Mouse (Mus musculus) liver, postnatal 0 days (tissue): ENCODE measurements at regions not wholly inside any gene's neighbourhood (a gene's known extent, or its start where the extent isn't known, plus 50 kb on each side); places are given as distances from the start of the nearest gene placed in this dataset.

Experiments
- ATAC-seq: fragments of 200-750 bp; cut with Nextera tagmentation; 2 replicates; pipeline ENCODE4 v1.8.0; 2017; ENCODE audit warnings: mild to moderate bottlenecking, moderate library complexity
- DNase-seq: peaks from one replicate; pipeline ENCODE4 v3.0.0-alpha.2; 2016
- H3K27ac ChIP-seq: fragments of 300-500 bp; sonication (generic); 2 replicates; pipeline ENCODE4 v1.5.1; 2014; ENCODE audit warnings: antibody characterized with exemption, moderate library complexity, mild to moderate bottlenecking, low read depth
- H3K27me3 ChIP-seq: fragments of 300-500 bp; sonication (generic); 2 replicates; pipeline ENCODE4 v1.6.1; 2014; ENCODE audit warnings: low read length, control low read depth, mixed read lengths; ENCODE audit not compliant: insufficient read depth
- H3K36me3 ChIP-seq: fragments of 300-500 bp; sonication (generic); replicated peaks from 2 replicates; pipeline ENCODE4 v1.6.1; 2014; ENCODE audit warnings: mild to moderate bottlenecking, control low read depth, low read length, moderate library complexity, mixed read lengths; ENCODE audit not compliant: insufficient read depth
- H3K4me1 ChIP-seq: fragments of 300-500 bp; sonication (generic); 2 replicates; pipeline ENCODE4 v1.6.1; 2014; ENCODE audit warnings: antibody characterized with exemption, mild to moderate bottlenecking, control low read depth; ENCODE audit not compliant: insufficient read depth
- H3K4me2 ChIP-seq: fragments of 300-500 bp; sonication (generic); 2 replicates; pipeline ENCODE4 v1.6.1; 2014; ENCODE audit warnings: low read depth, mild to moderate bottlenecking, low read length, moderate library complexity, mixed read lengths
- H3K4me3 ChIP-seq: fragments of 300-500 bp; sonication (generic); 2 replicates; pipeline ENCODE4 v1.5.1; 2014; ENCODE audit warnings: low read depth, low read length
- H3K9ac ChIP-seq: fragments of 300-500 bp; sonication (generic); replicated peaks from 2 replicates; pipeline ENCODE4 v1.6.1; 2014; ENCODE audit warnings: mild to moderate bottlenecking, moderate library complexity
- H3K9me3 ChIP-seq: fragments of 300-500 bp; sonication (generic); 2 replicates; pipeline ENCODE4 v1.6.1; 2016; ENCODE audit warnings: mild to moderate bottlenecking, control low read depth, low read length, mixed read lengths
- CTCF ChIP-seq: sonication (generic); IDR thresholded peaks from 2 replicates; pipeline ENCODE4 v1.5.1; 2016; ENCODE audit warnings: antibody characterized with exemption, low read depth
- EP300 ChIP-seq: IDR thresholded peaks from 2 replicates; pipeline ENCODE4 v1.6.1; 2016; ENCODE audit warnings: antibody characterized with exemption, low read depth, mild to moderate bottlenecking
- WGBS: fragments of 180-500 bp; shearing (Covaris S2); extraction: QIAGEN DNeasy Blood & Tissue Kit; methylation state at CpG from one replicate; pipeline ENCODE4 v1.1.7; 2014; ENCODE audit not compliant: insufficient replicate concordance; 5-methylcytosine and 5-hydroxymethylcytosine counted together

GRCm38 (mm10) chr4:47638876-47639494 lies 164.5 kb downstream of the Sec61b start:
- H3K9ac ChIP-seq = no peak overlapping the region
- H3K4me1 ChIP-seq = no peaks in the 10 kb centered on the region
- no peak overlapping the region for H3K4me3 ChIP-seq
- H3K27ac ChIP-seq = no peak overlapping the region
- no peak for DNase-seq
- no peak for ATAC-seq
- 72% methylated on average over 10 of the region's 10 CpGs for WGBS
- no peaks in the 10 kb centered on the region for H3K36me3 ChIP-seq
- no peak overlapping the region for H3K4me2 ChIP-seq
- no peaks in the 10 kb centered on the region for H3K27me3 ChIP-seq
- H3K9me3 ChIP-seq = no peaks in the 10 kb centered on the region
- no peak for TF ChIP-seq EP300
- TF ChIP-seq CTCF = no peak

GRCm38 (mm10) chr4:47645093-47645492 lies 170.6 kb downstream of the Sec61b start:
- H3K4me1 ChIP-seq = no peaks in the 10 kb centered on the region
- no peak for ATAC-seq
- WGBS = 69% methylated on average over 1 of the region's 1 CpGs
- no peak overlapping the region for H3K4me2 ChIP-seq
- H3K9ac ChIP-seq = no peak overlapping the region
- H3K27ac ChIP-seq = no peak overlapping the region
- no peaks in the 10 kb centered on the region for H3K27me3 ChIP-seq
- H3K4me3 ChIP-seq = no peak overlapping the region
- no peaks in the 10 kb centered on the region for H3K36me3 ChIP-seq
- DNase-seq = no peak
- peaks cover 4% of the 10 kb centered on the region; the same call in 1 of the 2 replicates for H3K9me3 ChIP-seq
- no peak for TF ChIP-seq CTCF
- no peak for TF ChIP-seq EP300

- H3K4me2 ChIP-seq = no peak overlapping the region
These were observed 174.2 kb downstream of the Sec61b start for GRCm38 (mm10) chr4:47648701-47649100.

GRCm38 (mm10) chr4:47649951-47650350 lies 175.5 kb downstream of the Sec61b start:
- Histone ChIP-seq H3K4me3 (no peak overlapping the region), H3K9ac (no peak overlapping the region), H3K4me1 (no peaks in the 10 kb centered on the region), H3K36me3 (no peaks in the 10 kb centered on the region), H3K27ac (no peak overlapping the region), H3K4me2 (no peak overlapping the region), H3K27me3 (no peaks in the 10 kb centered on the region), H3K9me3 (peaks cover 4% of the 10 kb centered on the region; the same call in 1 of the 2 replicates)
- WGBS = 59% methylated on average over 3 of the region's 3 CpGs
- no peak for DNase-seq
- TF ChIP-seq CTCF (no peak), EP300 (no peak)
- ATAC-seq = peak; percentile 87

More at GRCm38 (mm10) chr4:47648701-47649100, 174.2 kb downstream of the Sec61b start:
- no peak for ATAC-seq
- H3K4me3 ChIP-seq = no peak overlapping the region
- peaks cover 4% of the 10 kb centered on the region; the same call in 1 of the 2 replicates for H3K9me3 ChIP-seq
- no peak for DNase-seq
- no peak overlapping the region for H3K9ac ChIP-seq
- no peaks in the 10 kb centered on the region for H3K36me3 ChIP-seq
- H3K27ac ChIP-seq = no peak overlapping the region
- no peaks in the 10 kb centered on the region for H3K4me1 ChIP-seq
- H3K27me3 ChIP-seq = no peaks in the 10 kb centered on the region
- 79% methylated on average over 8 of the region's 8 CpGs for whole genome bisulfite sequencing
- TF ChIP-seq CTCF (no peak), EP300 (no peak)

- H3K9ac ChIP-seq = no peak overlapping the region
- WGBS = 86% methylated on average over 10 of the region's 10 CpGs
- no peaks in the 10 kb centered on the region for H3K27me3 ChIP-seq
- H3K27ac ChIP-seq = no peak overlapping the region
- peaks cover 4% of the 10 kb centered on the region; the same call in 1 of the 2 replicates for H3K9me3 ChIP-seq
- ATAC-seq (no peak), DNase-seq (no peak)
- no peaks in the 10 kb centered on the region for H3K36me3 ChIP-seq
- no peak overlapping the region for H3K4me3 ChIP-seq
- TF ChIP-seq EP300 = no peak
- TF ChIP-seq CTCF = no peak
- no peak overlapping the region for H3K4me2 ChIP-seq
- H3K4me1 ChIP-seq = no peaks in the 10 kb centered on the region
These were observed 177.1 kb downstream of the Sec61b start for GRCm38 (mm10) chr4:47651521-47651920.

GRCm38 (mm10) chr4:47653143-47653542 lies 178.7 kb downstream of the Sec61b start:
- Histone ChIP-seq H3K36me3 (no peaks in the 10 kb centered on the region), H3K9me3 (no peaks in the 10 kb centered on the region), H3K27ac (no peak overlapping the region), H3K27me3 (no peaks in the 10 kb centered on the region), H3K4me2 (no peak overlapping the region), H3K9ac (no peak overlapping the region), H3K4me1 (no peaks in the 10 kb centered on the region), H3K4me3 (no peak overlapping the region)
- no peak for DNase-seq
- no peak for ATAC-seq
- 71% methylated on average over 2 of the region's 2 CpGs for WGBS
- TF ChIP-seq CTCF = no peak
- TF ChIP-seq EP300 = no peak

GRCm38 (mm10) chr4:47669519-47669918 lies 195.1 kb downstream of the Sec61b start:
- Histone ChIP-seq H3K27me3 (no peaks in the 10 kb centered on the region), H3K4me3 (no peak overlapping the region), H3K4me1 (no peaks in the 10 kb centered on the region), H3K4me2 (no peak overlapping the region), H3K27ac (no peak overlapping the region), H3K9ac (no peak overlapping the region), H3K36me3 (no peaks in the 10 kb centered on the region), H3K9me3 (no peaks in the 10 kb centered on the region)
- ATAC-seq = no peak
- 64% methylated on average over 5 of the region's 5 CpGs for WGBS
- no peak for DNase-seq
- TF ChIP-seq CTCF (no peak), EP300 (no peak)
